8 mouse cellular contexts compared by ENCODE assay signal in the genomic region with DNA sequence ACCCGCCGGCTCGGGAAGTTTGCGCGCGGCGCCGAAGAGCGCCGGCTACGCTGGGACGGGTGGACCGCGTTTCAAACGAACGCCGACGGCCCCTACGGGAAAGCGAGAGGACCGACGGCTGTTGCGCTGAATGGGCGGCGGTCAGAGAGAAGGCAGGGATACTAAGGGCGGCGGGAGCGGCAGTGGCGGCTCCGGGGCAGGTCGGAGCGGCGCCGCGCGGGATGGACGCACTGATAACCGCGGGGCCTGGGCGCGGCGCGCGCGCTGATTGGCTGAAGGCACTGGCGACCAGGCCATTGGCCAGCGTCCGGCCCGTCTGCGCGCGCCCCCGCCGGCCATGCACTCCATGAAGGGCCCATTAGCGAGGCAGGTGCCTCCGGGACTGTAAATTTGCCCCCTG. TPM values are rescaled to one million over a fixed set of nuclear protein-coding genes. Genes with fewer than 3 reads are reported as not detected.
DNase-seq lines count a peak whose midpoint lies in the region; ATAC-seq and TF ChIP-seq lines count a peak whose summit lies in the region.

A gene (minus strand): TSS at position 203 of the 400 bp plus-strand sequence.

- H3K9ac ChIP-seq in heart, embryonic 11.5 days (ENCODE audit: low read depth, low read length), result no peak within 1 kb of the TSS

- TF ChIP-seq POLR2A in lung, adult 2 months (IDR thresholded peaks at IDR 0.05; ENCODE audit: borderline replicate concordance, extremely low read depth, low read depth, low read length), result no peak

- 1% methylated on average over 56 of the region's 56 CpGs for WGBS in lung, adult 2 months
- under 1% methylated on average over 56 of the region's 56 CpGs for WGBS in heart, embryonic 11.5 days (ENCODE audit: insufficient replicate concordance)

- DNase-seq in lung, adult 18-20 months, result peak; percentile 19 to 24
- no peak for DNase-seq in lung, adult 2 months
- peak; percentile 46 for DNase-seq in embryo, embryonic 11.5 days (ENCODE audit: low read depth, low spot score)
- peak; percentile 41 to 66 for DNase-seq in kidney, postnatal 25 days
- peak; percentile 40 for DNase-seq in lung, postnatal 10 days
- peak; percentile 54 for DNase-seq in testis, postnatal 10 days (ENCODE audit: low spot score)
- DNase-seq in T-cell, adult 2 months (ENCODE audit: low spot score), result no peak

- no peaks in the 10 kb centered on the region for H3K9me3 ChIP-seq in heart, embryonic 11.5 days (replicated peaks; ENCODE audit: control insufficient read depth, low read length)

- no peak for TF ChIP-seq CTCF in lung, adult 2 months (IDR thresholded peaks at IDR 0.05; ENCODE audit: insufficient read depth, low read length)

- H3K36me3 ChIP-seq in heart, embryonic 11.5 days (ENCODE audit: control insufficient read depth, insufficient read depth, low read length), result peaks cover 6% of the 10 kb centered on the region

- peaks cover 93% of the 10 kb centered on the region for H3K27me3 ChIP-seq in heart, embryonic 11.5 days (ENCODE audit: control insufficient read depth, insufficient read depth, low read length)

- H3K4me3 ChIP-seq in lung, adult 2 months (replicated peaks; ENCODE audit: extremely low read depth, low read depth, low read length), result no peak within 1 kb of the TSS
- peak within 1 kb of the TSS; percentile 46 for H3K4me3 ChIP-seq in heart, embryonic 11.5 days (ENCODE audit: low read depth, low read length)

- H3K4me2 ChIP-seq in heart, embryonic 11.5 days, result peak within 1 kb of the TSS; percentile 75

- H3K4me1 ChIP-seq in lung, adult 2 months (ENCODE audit: control insufficient read depth, insufficient read depth, low read length), result no peaks in the 10 kb centered on the region
- peaks cover 32% of the 10 kb centered on the region for H3K4me1 ChIP-seq in heart, embryonic 11.5 days (ENCODE audit: control insufficient read depth, insufficient read depth, low read length)

- ATAC-seq in heart, embryonic 11.5 days (replicated peaks; ENCODE audit: insufficient number of reproducible peaks, low FRiP score, low TSS enrichment), result 0 out of 2 replicates have a peak, but pooled peaks have one; percentile 32

- no peak within 1 kb of the TSS for H3K27ac ChIP-seq in heart, embryonic 11.5 days (ENCODE audit: low read depth, low read length)

RNA-seq across cellular contexts. Expression of the gene that starts here (rescaled TPM):
- polyA plus RNA-seq in lung, adult 2 months (2012; rRNA removed), result 0.53 and 1.1 TPM in 2 replicates
- polyA plus RNA-seq in heart, embryonic 11.5 days (2014; fragmentation: Nextera tagmentation; extraction: Ambion mirVana), result 0.09 and 0.34 TPM in 2 replicates

Comparison
In these comparisons a context has a peak if more than half of its experiments do, and no peak if none do; other contexts are left out.
1. DNase-seq: peak in lung, adult 18-20 months (2 of 2), embryo, embryonic 11.5 days (single experiment), kidney, postnatal 25 days (2 of 2), lung, postnatal 10 days (single experiment) and testis, postnatal 10 days (single experiment); none in lung, adult 2 months (single experiment) and T-cell, adult 2 months (single experiment).
2. Peak in ATAC-seq, H3K4me3 ChIP-seq and H3K4me2 ChIP-seq in heart, embryonic 11.5 days; RNA of the gene not detected or under 1 TPM.